Mouse (Mus musculus) liver, postnatal 0 days (tissue): ENCODE measurements around the gene Bmp7. TPM values are rescaled to one million over a fixed set of nuclear protein-coding genes. Genes with fewer than 3 reads are reported as not detected.

Experiments
- ATAC-seq: fragments of 200-750 bp; cut with Nextera tagmentation; 2 replicates; pipeline ENCODE4 v1.8.0; 2017; ENCODE audit warnings: mild to moderate bottlenecking, moderate library complexity
- DNase-seq: peaks from one replicate; pipeline ENCODE4 v3.0.0-alpha.2; 2016
- H3K27ac ChIP-seq: fragments of 300-500 bp; sonication (generic); 2 replicates; pipeline ENCODE4 v1.5.1; 2014; ENCODE audit warnings: antibody characterized with exemption, moderate library complexity, mild to moderate bottlenecking, low read depth
- H3K27me3 ChIP-seq: fragments of 300-500 bp; sonication (generic); 2 replicates; pipeline ENCODE4 v1.6.1; 2014; ENCODE audit warnings: low read length, control low read depth, mixed read lengths; ENCODE audit not compliant: insufficient read depth
- H3K36me3 ChIP-seq: fragments of 300-500 bp; sonication (generic); replicated peaks from 2 replicates; pipeline ENCODE4 v1.6.1; 2014; ENCODE audit warnings: mild to moderate bottlenecking, control low read depth, low read length, moderate library complexity, mixed read lengths; ENCODE audit not compliant: insufficient read depth
- H3K4me1 ChIP-seq: fragments of 300-500 bp; sonication (generic); 2 replicates; pipeline ENCODE4 v1.6.1; 2014; ENCODE audit warnings: antibody characterized with exemption, mild to moderate bottlenecking, control low read depth; ENCODE audit not compliant: insufficient read depth
- H3K4me2 ChIP-seq: fragments of 300-500 bp; sonication (generic); 2 replicates; pipeline ENCODE4 v1.6.1; 2014; ENCODE audit warnings: low read depth, mild to moderate bottlenecking, low read length, moderate library complexity, mixed read lengths
- H3K4me3 ChIP-seq: fragments of 300-500 bp; sonication (generic); 2 replicates; pipeline ENCODE4 v1.5.1; 2014; ENCODE audit warnings: low read depth, low read length
- H3K9ac ChIP-seq: fragments of 300-500 bp; sonication (generic); replicated peaks from 2 replicates; pipeline ENCODE4 v1.6.1; 2014; ENCODE audit warnings: mild to moderate bottlenecking, moderate library complexity
- H3K9me3 ChIP-seq: fragments of 300-500 bp; sonication (generic); 2 replicates; pipeline ENCODE4 v1.6.1; 2016; ENCODE audit warnings: mild to moderate bottlenecking, control low read depth, low read length, mixed read lengths
- CTCF ChIP-seq: sonication (generic); IDR thresholded peaks from 2 replicates; pipeline ENCODE4 v1.5.1; 2016; ENCODE audit warnings: antibody characterized with exemption, low read depth
- EP300 ChIP-seq: IDR thresholded peaks from 2 replicates; pipeline ENCODE4 v1.6.1; 2016; ENCODE audit warnings: antibody characterized with exemption, low read depth, mild to moderate bottlenecking
- WGBS: fragments of 180-500 bp; shearing (Covaris S2); extraction: QIAGEN DNeasy Blood & Tissue Kit; methylation state at CpG from one replicate; pipeline ENCODE4 v1.1.7; 2014; ENCODE audit not compliant: insufficient replicate concordance; 5-methylcytosine and 5-hydroxymethylcytosine counted together
- microRNA-seq: library from miRNA; unstranded; fragments of <30 nt; microRNA quantifications from one replicate; pipeline ENCODE4, GENCODE M21; 2016
- polyA plus RNA-seq: library from polyadenylated mRNA; unstranded; fragments of >200 nt; fragmentation: Nextera tagmentation; extraction: Ambion mirVana; gene quantifications from 2 replicates; pipeline ENCODE4 v1.2.1, GENCODE M21; 2015

Gene Bmp7
- polyA plus RNA-seq, 1 experiment from 2014 or later = 0.32 TPM

- Histone ChIP-seq H3K27ac (no peak overlapping the region), H3K4me1 (no peaks in the 10 kb centered on the region), H3K9me3 (no peaks in the 10 kb centered on the region), H3K36me3 (no peaks in the 10 kb centered on the region), H3K27me3 (peaks cover 24% of the 10 kb centered on the region), H3K4me3 (no peak overlapping the region), H3K4me2 (no peak overlapping the region), H3K9ac (no peak overlapping the region)
- DNase-seq (peak; percentile 55), ATAC-seq (peak; percentile 45; the same call in 1 of the 2 replicates)
- 20% methylated on average over 43 of the region's 43 CpGs for WGBS
- TF ChIP-seq CTCF (peak; percentile 59), EP300 (no peak)
These were observed 115.0 kb downstream of the Bmp7 start for GRCm38 (mm10) chr2:172824906-172825784.

- H3K4me2 ChIP-seq = no peak overlapping the region
- no peaks in the 10 kb centered on the region for H3K9me3 ChIP-seq
- H3K27ac ChIP-seq = no peak overlapping the region
- H3K27me3 ChIP-seq = no peaks in the 10 kb centered on the region
- WGBS = 54% methylated on average over 10 of the region's 10 CpGs
- ATAC-seq = no peak
- DNase-seq = no peak
- TF ChIP-seq CTCF (no peak), EP300 (no peak)
- H3K36me3 ChIP-seq = no peaks in the 10 kb centered on the region
- no peaks in the 10 kb centered on the region for H3K4me1 ChIP-seq
- H3K4me3 ChIP-seq = no peak overlapping the region
- no peak overlapping the region for H3K9ac ChIP-seq
These were observed 121.4 kb downstream of the Bmp7 start for GRCm38 (mm10) chr2:172818631-172819230.

Small RNAs within 50 kb of the gene (microRNA-seq; reads per million reads assigned to microRNA genes)
- not detected for gene Gm22773

Other genes with a start within 250 kb of the Bmp7 start
- gene Spo11, start 37.4 kb upstream of the Bmp7 start, polyA plus RNA-seq = 0.07 and 0.09 TPM in 2 replicates
- gene Rae1, start 59.8 kb upstream of the Bmp7 start, polyA plus RNA-seq = 40.0 and 41.5 TPM in 2 replicates
- 124 and 126 TPM in 2 replicates for gene Rbm38, start 80.2 kb upstream of the Bmp7 start, polyA plus RNA-seq
- gene Ctcfl, start 179.2 kb upstream of the Bmp7 start, polyA plus RNA-seq = 0.21 and 0.25 TPM in 2 replicates
- 414 and 703 TPM in 2 replicates for gene Pck1, start 212.7 kb upstream of the Bmp7 start, polyA plus RNA-seq